Mouse (Mus musculus) layer of hippocampus, adult 9-11 months (tissue): ENCODE data around the gene Efna2.

Experiments
- DNase-seq: peaks from one replicate; pipeline ENCODE4 v3.0.0; 2022

Efna2 gene

GRCm38 (mm10) chr10:80169651-80170050, 9.6 kb upstream of the Efna2 start:
- DNase-seq = no peak

- DNase-seq = peak; percentile 25
Measured at GRCm38 (mm10) chr10:80170052-80170451, 9.2 kb upstream of the Efna2 start.

GRCm38 (mm10) chr10:80170601-80171021, 8.7 kb upstream of the Efna2 start:
- peak; percentile 52 for DNase-seq

- DNase-seq = no peak
Measured at GRCm38 (mm10) chr10:80171252-80171651, 8.0 kb upstream of the Efna2 start.

- DNase-seq = peak; percentile 45
Measured at GRCm38 (mm10) chr10:80171760-80172526, 7.3 kb upstream of the Efna2 start.

GRCm38 (mm10) chr10:80172527-80173292, 6.6 kb upstream of the Efna2 start, which contains the start of gene 1600002K03Rik:
1600002K03Rik (plus strand) TSS chr10:80172944.
- peak; percentile 94 for DNase-seq

GRCm38 (mm10) chr10:80173358-80173757, 5.9 kb upstream of the Efna2 start:
- peak; percentile 31 for DNase-seq

GRCm38 (mm10) chr10:80173955-80174640, 5.2 kb upstream of the Efna2 start:
- DNase-seq = no peak

GRCm38 (mm10) chr10:80174705-80175104, 4.6 kb upstream of the Efna2 start:
- peak; percentile 58 for DNase-seq

GRCm38 (mm10) chr10:80175536-80176269, 3.6 kb upstream of the Efna2 start:
- peak; percentile 29 for DNase-seq

GRCm38 (mm10) chr10:80176270-80176834, 2.9 kb upstream of the Efna2 start:
- no peak for DNase-seq

- DNase-seq = no peak
Measured at GRCm38 (mm10) chr10:80177441-80178279, 1.6 kb upstream of the Efna2 start.

- no peak for DNase-seq
Measured at GRCm38 (mm10) chr10:80180288-80180687, 1.0 kb downstream of the Efna2 start.

- DNase-seq = no peak
Measured at GRCm38 (mm10) chr10:80180823-80181222, 1.5 kb downstream of the Efna2 start.

GRCm38 (mm10) chr10:80182547-80182946, 3.3 kb downstream of the Efna2 start:
- no peak for DNase-seq

GRCm38 (mm10) chr10:80186649-80187048, 7.4 kb downstream of the Efna2 start:
- DNase-seq = no peak

GRCm38 (mm10) chr10:80187739-80188138, 8.5 kb downstream of the Efna2 start:
- DNase-seq = no peak

GRCm38 (mm10) chr10:80188453-80189024, 9.3 kb downstream of the Efna2 start:
- DNase-seq = no peak

- no peak for DNase-seq
Measured at GRCm38 (mm10) chr10:80189999-80190398, 10.7 kb downstream of the Efna2 start.

- peak; percentile 45 for DNase-seq
Measured at GRCm38 (mm10) chr10:80190491-80191051, 11.3 kb downstream of the Efna2 start.

GRCm38 (mm10) chr10:80193976-80194375, 14.7 kb downstream of the Efna2 start:
- DNase-seq = no peak
